Mouse (Mus musculus): ENCODE results near the gene Jup.
"Not testable (repeated sequence)": the region's sequence is repeated elsewhere in the genome, so short reads cannot be mapped to it uniquely, and the experiment has no call there.

Jup gene

GRCm38 (mm10) chr11:100362209-100362978 is 35.2 kb downstream of the Jup start:
- ATAC-seq (ENCODE audit: insufficient number of reproducible peaks, low FRiP score, low TSS enrichment): peak; percentile 56; the same call in 1 of the 2 replicates

- ATAC-seq (ENCODE audit: insufficient number of reproducible peaks, low FRiP score, low TSS enrichment): not testable (repeated sequence)
Measured at GRCm38 (mm10) chr11:100361059-100361458, 36.5 kb downstream of the Jup start.

GRCm38 (mm10) chr11:100360175-100360574 is 37.4 kb downstream of the Jup start:
- ATAC-seq (ENCODE audit: insufficient number of reproducible peaks, low FRiP score, low TSS enrichment): no peak

GRCm38 (mm10) chr11:100357408-100357807 is 40.2 kb downstream of the Jup start:
- ATAC-seq (ENCODE audit: insufficient number of reproducible peaks, low FRiP score, low TSS enrichment): no peak

- ATAC-seq (ENCODE audit: insufficient number of reproducible peaks, low FRiP score, low TSS enrichment): no peak
Measured at GRCm38 (mm10) chr11:100356819-100357211, 40.7 kb downstream of the Jup start.

GRCm38 (mm10) chr11:100355972-100356818 is 41.4 kb downstream of the Jup start, which contains the start of gene Hap1:
Gene Hap1, minus strand, starts transcription at chr11:100356128.
- peak; percentile 52; the same call in 1 of the 2 replicates for ATAC-seq (ENCODE audit: insufficient number of reproducible peaks, low FRiP score, low TSS enrichment)

- ATAC-seq (ENCODE audit: insufficient number of reproducible peaks, low FRiP score, low TSS enrichment): peak; percentile 28; the same call in 1 of the 2 replicates
Measured at GRCm38 (mm10) chr11:100355151-100355951, 42.2 kb downstream of the Jup start.

- ATAC-seq (ENCODE audit: insufficient number of reproducible peaks, low FRiP score, low TSS enrichment): no peak
Measured at GRCm38 (mm10) chr11:100352076-100352857, 45.3 kb downstream of the Jup start.

- ATAC-seq (ENCODE audit: insufficient number of reproducible peaks, low FRiP score, low TSS enrichment): no peak
Measured at GRCm38 (mm10) chr11:100344269-100344668, 53.3 kb downstream of the Jup start.

- ATAC-seq (ENCODE audit: insufficient number of reproducible peaks, low FRiP score, low TSS enrichment): no peak
Measured at GRCm38 (mm10) chr11:100335731-100336130, 61.8 kb downstream of the Jup start.

- ATAC-seq (ENCODE audit: insufficient number of reproducible peaks, low FRiP score, low TSS enrichment): no peak
Measured at GRCm38 (mm10) chr11:100333944-100334457, 63.6 kb downstream of the Jup start, which contains the start of gene Gast. Gene Gast, plus strand, starts transcription at chr11:100334407.

- ATAC-seq (ENCODE audit: insufficient number of reproducible peaks, low FRiP score, low TSS enrichment): no peak
Measured at GRCm38 (mm10) chr11:100332766-100333515, 64.6 kb downstream of the Jup start.

GRCm38 (mm10) chr11:100330816-100331375 is 66.7 kb downstream of the Jup start:
- ATAC-seq (ENCODE audit: insufficient number of reproducible peaks, low FRiP score, low TSS enrichment): not testable (repeated sequence)

- no peak for ATAC-seq (ENCODE audit: insufficient number of reproducible peaks, low FRiP score, low TSS enrichment)
Measured at GRCm38 (mm10) chr11:100330235-100330634, 67.3 kb downstream of the Jup start.

GRCm38 (mm10) chr11:100327761-100328160 is 69.8 kb downstream of the Jup start:
- ATAC-seq (ENCODE audit: insufficient number of reproducible peaks, low FRiP score, low TSS enrichment): no peak

GRCm38 (mm10) chr11:100327316-100327715 is 70.2 kb downstream of the Jup start:
- ATAC-seq (ENCODE audit: insufficient number of reproducible peaks, low FRiP score, low TSS enrichment): no peak

GRCm38 (mm10) chr11:100325062-100325629 is 72.4 kb downstream of the Jup start:
- no peak for ATAC-seq (ENCODE audit: insufficient number of reproducible peaks, low FRiP score, low TSS enrichment)

- ATAC-seq (ENCODE audit: insufficient number of reproducible peaks, low FRiP score, low TSS enrichment): no peak
Measured at GRCm38 (mm10) chr11:100323578-100323977, 74.0 kb downstream of the Jup start.

Measured in cerebellum, adult (tissue).